Mouse (Mus musculus) bone marrow macrophage, adult 2 months (primary cell): ENCODE results near the gene Lemd2.

Experiments
- CTCF ChIP-seq: IDR thresholded peaks from 2 replicates; pipeline ENCODE4 v1.5.1; 2012; ENCODE audit warnings: low read depth, mild to moderate bottlenecking, low read length, moderate library complexity
- POLR2A ChIP-seq: IDR thresholded peaks from 2 replicates; pipeline ENCODE4 v1.6.1; 2012; ENCODE audit warnings: mild to moderate bottlenecking, low read depth, low read length, borderline replicate concordance

GRCm38 (mm10) chr17:27239941-27240340 lies 35.7 kb upstream of the Lemd2 start:
- TF ChIP-seq CTCF (no peak), POLR2A (no peak)
